Mouse (Mus musculus): ENCODE results near the gene Nln.

GRCm38 (mm10) chr13:104065649-104066347 is 43.6 kb downstream of the Nln start:
- TF ChIP-seq USF1 (IDR thresholded peaks at IDR 0.05; ENCODE audit: low read depth), result peak; percentile 83
- no peak for TF ChIP-seq SRF (IDR thresholded peaks at IDR 0.05; ENCODE audit: control insufficient read depth, insufficient read length, low read depth)
- TF ChIP-seq MAX (IDR thresholded peaks at IDR 0.05; ENCODE audit: low read depth), result no peak
- no peak for TF ChIP-seq POLR2A (IDR thresholded peaks at IDR 0.05; ENCODE audit: insufficient read length, low read depth)
- TF ChIP-seq MYOD1 (IDR thresholded peaks at IDR 0.05; ENCODE audit: control insufficient read depth in 1 of 3, insufficient read length in 2 of 3, low read depth in 2 of 3), result no peak
- TF ChIP-seq REST (IDR thresholded peaks at IDR 0.05; ENCODE audit: insufficient read depth, insufficient read length), result no peak
- no peak for TF ChIP-seq POLR2AphosphoS2 (IDR thresholded peaks at IDR 0.05; ENCODE audit: insufficient read length, low read depth)
- no peak for TF ChIP-seq E2F4 (IDR thresholded peaks at IDR 0.05; ENCODE audit: insufficient read depth)
- no peak for TF ChIP-seq TCF12 (IDR thresholded peaks at IDR 0.05; ENCODE audit: insufficient read depth, poor library complexity, severe bottlenecking)
- no peak for TF ChIP-seq MYOG (IDR thresholded peaks at IDR 0.05; ENCODE audit: control insufficient read depth in 1 of 3, insufficient read depth in 1 of 3, insufficient read length in 2 of 3, low read depth in 2 of 3)
- TF ChIP-seq CEBPB (IDR thresholded peaks at IDR 0.05; ENCODE audit: insufficient read depth, poor library complexity, severe bottlenecking), result no peak
